Mouse (Mus musculus) embryonic facial prominence, embryonic 14.5 days (tissue): ENCODE measurements around the gene Prmt6. TPM values are rescaled to one million over a fixed set of nuclear protein-coding genes. Genes with fewer than 3 reads are reported as not detected.
A peak's percentile ranks its signal among the peaks of the same experiment; 100 is the strongest.

Experiments used
- ATAC-seq: fragments of 200-750 bp; cut with Nextera tagmentation; 2 replicates; pipeline ENCODE4 v1.8.0; 2017; ENCODE audit warnings: low read depth, moderate number of reproducible peaks, moderate TSS enrichment
- DNase-seq: peaks from one replicate; pipeline ENCODE4 v3.0.0-alpha.2; 2015; ENCODE audit warnings: low spot score
- H3K27ac ChIP-seq: fragments of 300-500 bp; sonication (generic); replicated peaks from 2 replicates; pipeline ENCODE4 v1.5.1; 2014; ENCODE audit warnings: low read depth, mild to moderate bottlenecking, low read length, moderate library complexity
- H3K27me3 ChIP-seq: fragments of 300-500 bp; sonication (generic); replicated peaks from 2 replicates; pipeline ENCODE4 v1.6.1; 2014; ENCODE audit warnings: low read length; ENCODE audit not compliant: control insufficient read depth, insufficient read depth
- H3K36me3 ChIP-seq: fragments of 300-500 bp; sonication (generic); 2 replicates; pipeline ENCODE4 v1.6.1; 2014; ENCODE audit warnings: low read length, mixed read lengths; ENCODE audit not compliant: control insufficient read depth, insufficient read depth
- H3K4me1 ChIP-seq: fragments of 300-500 bp; sonication (generic); 2 replicates; pipeline ENCODE4 v1.6.1; 2014; ENCODE audit warnings: antibody characterized with exemption, low read length; ENCODE audit not compliant: control insufficient read depth, insufficient read depth
- H3K4me2 ChIP-seq: fragments of 300-500 bp; sonication (generic); 2 replicates; pipeline ENCODE4 v1.6.1; 2014; ENCODE audit warnings: low read depth, mild to moderate bottlenecking, low read length, moderate library complexity, mixed read lengths
- H3K4me3 ChIP-seq: fragments of 300-500 bp; sonication (generic); 2 replicates; pipeline ENCODE4 v1.5.1; 2014; ENCODE audit warnings: low read depth, mild to moderate bottlenecking, low read length
- H3K9ac ChIP-seq: fragments of 300-500 bp; sonication (generic); 2 replicates; pipeline ENCODE4 v1.6.1; 2014; ENCODE audit warnings: low read depth, mild to moderate bottlenecking, low read length, moderate library complexity, mixed read lengths
- H3K9me3 ChIP-seq: fragments of 300-500 bp; sonication (generic); 2 replicates; pipeline ENCODE4 v1.6.1; 2016; ENCODE audit warnings: low read length; ENCODE audit not compliant: control insufficient read depth
- WGBS: fragments of 180-500 bp; shearing (Covaris S2); extraction: QIAGEN DNeasy Blood & Tissue Kit; methylation state at CpG from one replicate; pipeline ENCODE4 v1.1.7; 2014; 5-methylcytosine and 5-hydroxymethylcytosine counted together
- polyA plus RNA-seq: library from polyadenylated mRNA; unstranded; fragments of >200 nt; fragmentation: Nextera tagmentation; extraction: Ambion mirVana; gene quantifications from 2 replicates; pipeline ENCODE4 v1.2.1, GENCODE M21; 2014

The Prmt6 gene
- 19.3 and 24.5 TPM in 2 replicates for polyA plus RNA-seq

DNA sequence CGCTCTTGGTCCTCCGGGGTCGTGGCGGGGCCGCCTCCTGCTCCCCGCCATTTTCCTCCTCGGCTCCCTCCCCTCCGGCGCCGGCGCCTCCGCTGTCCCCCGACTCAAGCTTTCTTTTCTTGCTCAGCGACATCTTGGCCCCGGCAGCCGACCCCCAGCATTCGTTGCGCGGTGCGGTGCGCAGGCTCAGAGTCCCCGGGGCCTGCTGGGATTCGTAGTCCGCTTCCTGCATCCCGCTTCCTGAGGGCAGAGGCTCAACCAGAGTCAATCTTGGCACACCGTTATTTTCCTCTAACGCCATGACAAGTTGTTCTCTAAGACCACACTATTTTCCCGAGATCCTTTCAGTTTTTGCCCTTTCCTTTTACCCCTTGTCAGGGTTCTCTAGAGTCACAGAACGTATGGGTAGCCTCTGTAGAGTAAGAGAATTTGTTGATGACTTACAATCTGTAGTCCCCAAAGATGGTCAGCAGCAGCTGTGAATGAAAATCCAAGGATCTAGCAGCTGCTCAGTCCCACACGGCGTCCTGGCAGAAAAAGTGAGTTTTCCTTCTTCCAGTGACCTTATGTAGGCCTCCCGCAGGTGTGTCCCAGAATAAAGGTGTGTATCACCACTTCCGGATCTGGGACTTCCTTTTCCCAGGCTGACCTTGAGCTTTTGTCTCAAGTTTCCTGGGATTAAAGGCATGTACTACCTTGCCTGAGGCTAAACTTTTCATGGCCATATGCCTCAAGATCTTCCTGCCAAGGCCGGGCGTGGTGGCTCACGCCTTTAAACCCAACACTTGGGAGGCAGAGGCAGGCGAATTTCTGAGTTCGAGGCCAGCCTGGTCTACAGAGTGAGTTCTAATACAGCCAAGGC lies at the start of gene Prmt6:
Prmt6 (minus strand) TSS at position 160 of the 862 bp plus-strand sequence.
- Histone ChIP-seq H3K27ac (peak within 1 kb of the TSS; percentile 89), H3K9ac (peak within 1 kb of the TSS; percentile 96), H3K4me1 (peaks cover 12% of the 10 kb centered on the region), H3K4me3 (peak within 1 kb of the TSS; percentile 93), H3K9me3 (no peaks in the 10 kb centered on the region), H3K27me3 (no peaks in the 10 kb centered on the region), H3K36me3 (peaks cover 15% of the 10 kb centered on the region), H3K4me2 (peak within 1 kb of the TSS; percentile 85)
- 25% methylated on average over 27 of the region's 38 CpGs for WGBS
- peak; percentile 96 for DNase-seq
- ATAC-seq = peak; percentile 95

DNA sequence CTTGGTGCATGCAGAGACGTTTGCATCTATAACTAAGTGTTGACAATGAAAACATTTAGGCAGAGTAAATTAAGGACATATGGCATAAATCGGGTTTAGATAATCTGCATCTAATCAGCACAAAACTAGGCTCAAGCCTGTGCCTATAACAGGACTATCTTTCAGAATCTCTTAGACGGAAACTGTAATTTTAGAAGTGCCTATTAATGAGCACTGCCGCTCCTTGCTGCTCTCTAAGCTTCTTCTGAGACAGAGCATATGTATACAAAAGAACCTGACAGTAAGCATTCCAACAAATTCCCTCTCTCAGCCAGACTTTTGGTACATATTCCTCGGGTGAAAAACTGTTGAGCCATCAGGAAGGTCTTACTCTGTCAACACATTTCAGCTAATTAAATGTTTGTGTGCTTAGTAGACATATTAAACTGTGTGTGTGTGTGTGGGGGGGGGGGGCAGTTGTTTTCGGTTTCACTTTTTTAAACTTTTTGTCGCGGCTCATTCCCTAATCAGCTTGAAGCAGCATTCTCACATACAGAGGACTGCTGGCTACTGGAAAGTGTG lies 39.8 kb upstream of the Prmt6 start:
- Histone ChIP-seq H3K9ac (no peak overlapping the region), H3K4me1 (no peaks in the 10 kb centered on the region), H3K9me3 (no peaks in the 10 kb centered on the region), H3K27me3 (no peaks in the 10 kb centered on the region), H3K36me3 (no peaks in the 10 kb centered on the region), H3K27ac (no peak overlapping the region), H3K4me3 (no peak overlapping the region), H3K4me2 (no peak overlapping the region)
- WGBS = 44% methylated on average over 8 of the region's 8 CpGs
- ATAC-seq (no peak), DNase-seq (no peak)

GRCm38 (mm10) chr3:110282651-110283050 lies 31.9 kb upstream of the Prmt6 start:
- no peak for ATAC-seq

GRCm38 (mm10) chr3:110267790-110268189 lies 17.0 kb upstream of the Prmt6 start:
- Histone ChIP-seq H3K36me3 (no peaks in the 10 kb centered on the region), H3K9me3 (no peaks in the 10 kb centered on the region), H3K4me1 (no peaks in the 10 kb centered on the region), H3K4me3 (no peak overlapping the region), H3K27me3 (no peaks in the 10 kb centered on the region), H3K4me2 (no peak overlapping the region), H3K27ac (no peak overlapping the region), H3K9ac (no peak overlapping the region)
- ATAC-seq = peak; percentile 53; the same call in 1 of the 2 replicates
- WGBS = 44% methylated on average over 2 of the region's 2 CpGs
- peak; percentile 32 for DNase-seq

More at GRCm38 (mm10) chr3:110282651-110283050, 31.9 kb upstream of the Prmt6 start:
- Histone ChIP-seq H3K9me3 (no peaks in the 10 kb centered on the region), H3K9ac (no peak overlapping the region), H3K27me3 (no peaks in the 10 kb centered on the region), H3K36me3 (no peaks in the 10 kb centered on the region), H3K4me3 (no peak overlapping the region), H3K27ac (no peak overlapping the region), H3K4me1 (no peaks in the 10 kb centered on the region), H3K4me2 (no peak overlapping the region)
- 82% methylated on average over 5 of the region's 5 CpGs for WGBS
- DNase-seq = no peak

GRCm38 (mm10) chr3:110253105-110253504 lies 2.3 kb upstream of the Prmt6 start:
- H3K4me1 ChIP-seq = peaks cover 12% of the 10 kb centered on the region
- H3K36me3 ChIP-seq = no peaks in the 10 kb centered on the region
- no peak overlapping the region for H3K9ac ChIP-seq
- WGBS = 91% methylated on average over 4 of the region's 4 CpGs
- DNase-seq (no peak), ATAC-seq (no peak)
- H3K27ac ChIP-seq = no peak overlapping the region
- no peaks in the 10 kb centered on the region for H3K27me3 ChIP-seq
- no peak overlapping the region for H3K4me2 ChIP-seq
- H3K9me3 ChIP-seq = no peaks in the 10 kb centered on the region
- no peak overlapping the region for H3K4me3 ChIP-seq

- under 1% methylated on average over 52 of the region's 89 CpGs for WGBS
- H3K4me3 ChIP-seq = peak overlapping the region; percentile 93
- H3K4me1 ChIP-seq = peaks cover 12% of the 10 kb centered on the region
- peak overlapping the region; percentile 89 for H3K27ac ChIP-seq
- H3K4me2 ChIP-seq = peak overlapping the region; percentile 85
- peaks cover 15% of the 10 kb centered on the region for H3K36me3 ChIP-seq
- H3K27me3 ChIP-seq = no peaks in the 10 kb centered on the region
- H3K9me3 ChIP-seq = no peaks in the 10 kb centered on the region
- DNase-seq (peak; percentile 80), ATAC-seq (peak; percentile 84)
- H3K9ac ChIP-seq = peak overlapping the region; percentile 96
Observed at GRCm38 (mm10) chr3:110249891-110250838, 633 bp downstream of the Prmt6 start.

DNA sequence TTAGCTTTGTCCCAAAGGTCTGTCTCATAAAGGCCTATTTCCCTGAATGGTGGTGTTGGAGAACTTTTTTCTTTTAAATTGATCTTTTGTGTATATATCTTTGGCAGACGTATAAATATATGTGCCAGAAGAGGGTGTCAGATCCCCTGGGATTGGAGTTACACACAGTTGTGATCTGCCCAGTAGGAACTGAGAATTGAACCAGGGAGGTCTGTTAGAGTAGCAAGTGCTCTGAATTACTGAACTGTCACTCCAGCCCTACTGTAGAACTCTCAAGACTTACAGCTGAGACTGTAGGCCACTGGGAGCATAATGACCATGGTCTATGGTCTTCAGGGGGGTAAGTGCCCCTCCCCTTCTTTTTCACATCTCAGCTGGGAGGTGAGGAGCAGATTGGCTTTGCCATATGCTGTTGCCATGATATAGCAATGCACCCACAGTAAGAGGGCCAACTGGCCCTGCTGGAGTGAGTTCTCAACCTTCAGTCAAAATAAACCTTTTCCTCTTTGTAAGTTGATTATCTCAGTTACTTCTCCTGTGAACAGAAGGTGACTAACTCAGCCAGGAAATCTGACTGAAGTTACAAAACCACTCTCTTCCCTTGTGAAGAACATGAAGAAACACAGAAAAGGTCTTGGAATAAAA lies 13.9 kb downstream of the Prmt6 start:
- Histone ChIP-seq H3K36me3 (no peaks in the 10 kb centered on the region), H3K27me3 (no peaks in the 10 kb centered on the region), H3K4me3 (no peak overlapping the region), H3K9ac (no peak overlapping the region), H3K4me2 (no peak overlapping the region), H3K4me1 (no peaks in the 10 kb centered on the region), H3K9me3 (no peaks in the 10 kb centered on the region), H3K27ac (no peak overlapping the region)
- ATAC-seq (no peak), DNase-seq (no peak)
- WGBS = 74% methylated on average over 1 of the region's 1 CpGs
